Mouse (Mus musculus) kidney, adult 2 months (tissue): ENCODE results near the gene Slc7a10. TPM values are rescaled to one million over a fixed set of nuclear protein-coding genes. Genes with fewer than 3 reads are reported as not detected.

Experiments used
- DNase-seq: peaks from one replicate; pipeline ENCODE4 v3.0.0; 2021
- H3K27ac ChIP-seq: fragments of 200-500 bp; 2 replicates; pipeline ENCODE4 v1.5.1; 2012; ENCODE audit warnings: low read depth, low read length, control low read depth, inconsistent platforms; ENCODE audit not compliant: insufficient read depth
- H3K27me3 ChIP-seq: fragments of 200-500 bp; replicated peaks from 2 replicates; pipeline ENCODE4 v1.6.1; 2012; ENCODE audit warnings: mild to moderate bottlenecking, moderate library complexity, low read length, inconsistent platforms; ENCODE audit not compliant: control insufficient read depth, insufficient read depth
- H3K36me3 ChIP-seq: fragments of 200-500 bp; 2 replicates; pipeline ENCODE4 v1.6.1; 2012; ENCODE audit warnings: mild to moderate bottlenecking, moderate library complexity, low read length, inconsistent platforms; ENCODE audit not compliant: control insufficient read depth, insufficient read depth
- H3K4me1 ChIP-seq: fragments of 200-500 bp; 2 replicates; pipeline ENCODE4 v1.6.1; 2011; ENCODE audit warnings: low read length; ENCODE audit not compliant: control insufficient read depth, insufficient read depth
- H3K4me3 ChIP-seq: fragments of 200-500 bp; 2 replicates; pipeline ENCODE4 v1.5.1; 2011; ENCODE audit warnings: mild to moderate bottlenecking, low read depth, low read length, control low read depth; ENCODE audit not compliant: insufficient read depth
- CTCF ChIP-seq: fragments of 200-500 bp; conservative IDR thresholded peaks from 2 replicates; pipeline ENCODE4 v1.5.1; 2011; ENCODE audit warnings: low read depth, mild to moderate bottlenecking, control low read depth, low read length, moderate library complexity, mixed read lengths; ENCODE audit not compliant: insufficient read depth, insufficient read length
- POLR2A ChIP-seq: fragments of 200-500 bp; IDR thresholded peaks from one replicate; pipeline ENCODE4 v1.6.1; 2011; ENCODE audit warnings: low read depth, low read length, control low read depth
- WGBS: fragments of 180-500 bp; shearing (Covaris S2); methylation state at CpG from one replicate; pipeline ENCODE4 v1.1.7; 2018; 5-methylcytosine and 5-hydroxymethylcytosine counted together
- polyA plus RNA-seq: library from polyadenylated mRNA; depleted of rRNA; stranded (reverse); fragments of >200 nt; gene quantifications from 2 replicates; pipeline ENCODE4 v1.2.3, GENCODE M21; 2012; rRNA removed

The Slc7a10 gene
- polyA plus RNA-seq: 2.5 and 7.0 TPM in 2 replicates

DNA sequence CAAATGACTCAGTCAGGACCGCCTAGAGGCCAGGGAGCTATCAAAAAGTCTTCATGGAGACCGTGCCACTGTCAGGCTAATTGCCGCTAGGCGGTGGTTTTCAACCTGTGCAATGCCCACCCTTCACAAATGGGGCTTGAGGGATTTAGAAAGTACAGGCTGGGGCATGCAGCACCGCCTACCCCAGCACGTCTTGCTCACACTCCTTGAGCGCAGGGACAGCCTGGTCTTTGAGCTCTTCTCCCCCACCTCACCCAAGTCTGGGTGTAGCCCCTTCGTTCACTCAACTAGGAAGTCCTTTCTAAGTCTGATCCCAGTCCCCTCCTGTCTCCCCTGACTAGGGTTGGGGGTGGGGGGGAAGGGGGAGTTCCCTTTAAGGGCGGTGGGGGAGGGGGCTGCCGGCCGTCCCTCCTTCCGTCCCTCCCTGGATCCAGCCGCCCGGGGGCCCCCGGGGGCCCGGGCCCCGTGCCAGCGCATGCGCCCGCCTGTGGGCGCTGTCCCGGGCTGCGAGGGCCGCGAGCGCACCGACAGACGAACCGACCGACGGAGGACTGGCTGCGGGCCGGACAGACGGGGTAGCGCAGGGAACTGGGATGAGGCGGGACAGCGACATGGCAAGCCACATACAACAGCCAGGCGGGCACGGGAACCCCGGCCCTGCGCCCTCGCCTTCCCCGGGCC, at the start of gene Slc7a10:
TSS of gene Slc7a10 (plus strand) at position 497 of the 681 bp plus-strand sequence.
- H3K27me3 ChIP-seq: no peaks in the 10 kb centered on the region
- TF ChIP-seq CTCF (no peak), POLR2A (no peak)
- no peak for DNase-seq
- H3K4me3 ChIP-seq: peak within 1 kb of the TSS; percentile 24; the same call in 1 of the 2 replicates
- 3% methylated on average over 43 of the region's 43 CpGs for WGBS
- no peak within 1 kb of the TSS for H3K27ac ChIP-seq
- H3K4me1 ChIP-seq: no peaks in the 10 kb centered on the region
- H3K36me3 ChIP-seq: no peaks in the 10 kb centered on the region

DNA sequence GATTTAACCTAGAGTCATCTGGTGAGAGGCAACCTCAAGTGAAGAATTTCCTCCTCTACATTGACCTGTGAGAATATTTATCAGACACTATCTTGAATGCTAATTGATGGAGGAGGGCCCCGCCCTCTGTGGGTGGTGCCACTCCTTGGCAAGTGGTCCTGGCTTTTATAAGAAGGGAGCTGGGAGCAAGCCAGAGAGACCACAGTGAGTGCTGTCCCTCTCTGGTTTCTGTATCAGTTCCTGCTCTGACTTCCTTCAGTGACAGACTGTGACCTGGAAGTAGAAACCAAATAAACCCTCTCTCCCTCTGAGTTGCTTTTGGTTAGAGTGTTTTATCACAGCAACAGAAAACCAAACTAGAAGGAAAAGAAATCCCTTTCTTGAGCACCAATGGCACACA, 48.7 kb upstream of the Slc7a10 start:
- Histone ChIP-seq H3K27me3 (no peaks in the 10 kb centered on the region), H3K4me1 (peaks cover 14% of the 10 kb centered on the region), H3K27ac (no peak overlapping the region), H3K36me3 (no peaks in the 10 kb centered on the region), H3K4me3 (no peak overlapping the region)
- no peak for DNase-seq
- TF ChIP-seq CTCF (no peak), POLR2A (no peak)
- 88% methylated on average over 1 of the region's 1 CpGs for WGBS

DNA sequence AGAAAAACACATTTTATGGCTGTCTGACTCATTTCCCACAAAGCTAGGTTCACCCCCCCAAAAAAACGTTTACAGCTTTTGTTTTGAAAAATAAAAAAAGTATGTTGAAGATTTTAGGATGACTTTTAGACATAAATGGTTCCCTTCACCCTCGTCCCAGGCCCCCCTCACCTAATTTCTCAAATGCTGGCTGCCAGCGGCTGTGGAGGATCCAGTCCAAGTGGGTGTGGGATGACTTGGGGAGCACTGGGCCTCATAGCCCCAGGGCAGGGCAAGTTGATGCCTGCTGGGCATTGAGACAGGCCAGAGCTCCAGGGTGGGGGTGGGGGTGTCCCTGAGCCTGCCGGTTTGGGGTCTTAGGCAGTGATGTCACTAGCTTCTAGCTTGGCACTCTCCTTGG, 47.7 kb upstream of the Slc7a10 start:
- H3K36me3 ChIP-seq: no peaks in the 10 kb centered on the region
- H3K27ac ChIP-seq: no peak overlapping the region
- H3K27me3 ChIP-seq: no peaks in the 10 kb centered on the region
- DNase-seq: no peak
- H3K4me3 ChIP-seq: no peak overlapping the region
- H3K4me1 ChIP-seq: peaks cover 16% of the 10 kb centered on the region
- WGBS: 67% methylated on average over 4 of the region's 4 CpGs
- TF ChIP-seq CTCF: no peak
- TF ChIP-seq POLR2A: no peak

DNA sequence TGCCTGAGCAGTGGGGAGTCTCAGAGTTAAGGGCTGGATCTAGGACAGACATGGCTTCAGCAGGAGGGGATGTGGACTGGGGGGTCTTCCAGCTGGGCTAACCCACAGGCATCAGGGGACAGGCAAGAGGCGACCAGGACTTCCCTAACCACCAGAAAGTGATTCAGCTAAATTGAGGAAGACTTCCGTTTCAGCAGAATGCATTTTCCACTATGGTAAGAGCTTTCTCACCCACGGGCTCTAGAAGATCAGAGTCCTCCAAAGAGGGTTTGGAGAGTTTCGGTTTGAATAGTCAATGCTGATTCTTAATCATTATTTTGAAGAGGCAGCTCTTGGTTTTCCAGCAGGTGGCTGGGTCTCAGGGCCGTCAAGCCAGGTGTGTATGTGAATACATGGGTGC, 46.3 kb upstream of the Slc7a10 start:
- no peak for TF ChIP-seq CTCF
- TF ChIP-seq POLR2A: no peak
- no peak for DNase-seq
- Histone ChIP-seq H3K27ac (no peak overlapping the region), H3K4me3 (no peak overlapping the region), H3K27me3 (no peaks in the 10 kb centered on the region), H3K4me1 (peaks cover 28% of the 10 kb centered on the region), H3K36me3 (no peaks in the 10 kb centered on the region)
- WGBS: 93% methylated on average over 5 of the region's 5 CpGs

DNA sequence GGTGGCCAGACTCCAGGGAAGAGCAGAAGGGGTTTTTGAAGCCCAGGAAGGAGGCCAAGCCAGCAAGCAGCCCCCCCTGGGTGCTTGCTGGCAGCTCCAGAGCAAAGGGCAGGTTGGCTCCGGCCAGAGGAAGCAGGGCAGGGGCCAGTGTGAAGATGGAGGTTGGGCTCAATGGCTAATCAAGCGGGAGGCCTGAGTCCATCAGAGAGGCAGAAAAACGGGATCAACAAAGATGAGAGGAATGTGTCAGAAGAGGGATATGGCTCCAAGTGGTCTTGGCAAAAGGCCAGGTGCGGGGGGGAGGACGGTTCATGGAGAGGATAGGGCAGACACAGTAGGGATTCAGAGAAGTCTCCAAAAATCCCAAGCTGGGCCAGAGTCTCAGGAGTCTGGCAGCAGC, 44.7 kb upstream of the Slc7a10 start:
- peaks cover 44% of the 10 kb centered on the region for H3K4me1 ChIP-seq
- H3K4me3 ChIP-seq: no peak overlapping the region
- peak overlapping the region; percentile 47 for H3K27ac ChIP-seq
- 45% methylated on average over 5 of the region's 5 CpGs for WGBS
- no peaks in the 10 kb centered on the region for H3K36me3 ChIP-seq
- TF ChIP-seq POLR2A (no peak), CTCF (no peak)
- no peaks in the 10 kb centered on the region for H3K27me3 ChIP-seq
- peak; percentile 87 for DNase-seq

DNA sequence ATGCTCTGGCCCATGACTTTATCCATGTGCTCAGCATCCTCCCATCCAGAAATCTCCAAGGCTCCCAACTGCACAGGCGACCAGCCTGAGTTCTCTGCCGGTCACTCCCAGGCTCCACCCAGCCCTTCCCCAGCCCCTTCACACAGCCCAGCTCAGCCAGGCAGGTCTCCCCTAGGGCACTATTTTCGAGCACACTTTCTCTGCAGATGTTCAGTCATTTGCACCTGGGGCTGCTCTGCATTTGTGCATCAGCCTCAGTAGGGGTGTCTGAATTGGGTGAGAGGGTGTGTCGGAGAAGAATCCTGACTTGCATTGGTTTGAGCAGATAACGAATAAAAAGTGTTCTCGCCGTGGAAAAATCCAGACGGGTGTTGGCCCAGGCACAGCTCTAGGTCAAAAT, 43.7 kb upstream of the Slc7a10 start:
- no peak for TF ChIP-seq CTCF
- no peak for TF ChIP-seq POLR2A
- H3K27me3 ChIP-seq: no peaks in the 10 kb centered on the region
- peak; percentile 48 for DNase-seq
- H3K36me3 ChIP-seq: no peaks in the 10 kb centered on the region
- no peak overlapping the region for H3K4me3 ChIP-seq
- no peak overlapping the region for H3K27ac ChIP-seq
- 77% methylated on average over 8 of the region's 8 CpGs for WGBS
- H3K4me1 ChIP-seq: peaks cover 49% of the 10 kb centered on the region

DNA sequence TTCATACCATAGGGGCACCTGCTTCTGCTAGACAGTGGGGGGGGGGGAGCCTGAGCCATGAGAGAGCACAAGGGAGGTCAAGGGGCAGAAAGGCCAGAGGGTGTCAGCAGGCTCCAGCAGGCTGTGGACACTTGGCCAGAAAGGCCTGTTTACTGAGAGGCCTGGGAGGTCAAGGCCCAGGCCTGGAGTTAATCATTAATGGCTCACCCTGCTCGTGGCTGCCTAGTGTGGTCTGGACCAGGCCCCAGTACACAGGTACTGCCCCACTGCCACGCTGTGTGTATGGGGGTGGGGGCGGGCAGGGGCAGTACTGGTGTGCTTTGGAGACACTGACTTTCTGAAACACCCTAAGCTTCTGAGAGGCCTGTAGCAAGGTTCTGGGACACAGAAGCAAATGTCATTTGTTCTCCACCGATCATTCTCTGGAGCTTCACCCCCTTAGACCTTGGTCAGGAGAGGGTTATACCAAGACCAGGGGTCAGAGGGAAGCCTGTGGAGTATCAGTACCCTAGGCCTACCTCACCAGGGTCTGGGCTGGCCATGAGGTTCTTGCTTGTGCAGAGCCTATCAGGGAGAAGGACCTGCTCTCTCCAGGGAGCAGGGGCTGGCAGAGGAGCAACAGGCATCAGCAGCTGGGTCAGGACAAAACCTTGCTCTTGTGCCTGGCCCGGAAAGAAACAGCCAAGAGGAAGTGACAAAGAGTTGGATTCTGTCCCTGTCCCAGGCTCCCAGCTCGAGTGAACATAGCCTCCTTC, 42.1 kb upstream of the Slc7a10 start:
- no peak overlapping the region for H3K4me3 ChIP-seq
- DNase-seq: peak; percentile 97
- H3K27ac ChIP-seq: peak overlapping the region; percentile 91
- H3K4me1 ChIP-seq: peaks cover 49% of the 10 kb centered on the region
- WGBS: 34% methylated on average over 6 of the region's 6 CpGs
- no peaks in the 10 kb centered on the region for H3K36me3 ChIP-seq
- no peaks in the 10 kb centered on the region for H3K27me3 ChIP-seq
- TF ChIP-seq POLR2A: no peak
- no peak for TF ChIP-seq CTCF
